Mouse (Mus musculus) embryonic facial prominence, embryonic 14.5 days (tissue): ENCODE data around the gene Kctd13. TPM values are rescaled to one million over a fixed set of nuclear protein-coding genes. Genes with fewer than 3 reads are reported as not detected.
A peak's percentile ranks its signal among the peaks of the same experiment; 100 is the strongest.

Experiments used
- ATAC-seq: fragments of 200-750 bp; cut with Nextera tagmentation; 2 replicates; pipeline ENCODE4 v1.8.0; 2017; ENCODE audit warnings: low read depth, moderate number of reproducible peaks, moderate TSS enrichment
- DNase-seq: peaks from one replicate; pipeline ENCODE4 v3.0.0-alpha.2; 2015; ENCODE audit warnings: low spot score
- H3K27ac ChIP-seq: fragments of 300-500 bp; sonication (generic); replicated peaks from 2 replicates; pipeline ENCODE4 v1.5.1; 2014; ENCODE audit warnings: low read depth, mild to moderate bottlenecking, low read length, moderate library complexity
- H3K27me3 ChIP-seq: fragments of 300-500 bp; sonication (generic); replicated peaks from 2 replicates; pipeline ENCODE4 v1.6.1; 2014; ENCODE audit warnings: low read length; ENCODE audit not compliant: control insufficient read depth, insufficient read depth
- H3K36me3 ChIP-seq: fragments of 300-500 bp; sonication (generic); 2 replicates; pipeline ENCODE4 v1.6.1; 2014; ENCODE audit warnings: low read length, mixed read lengths; ENCODE audit not compliant: control insufficient read depth, insufficient read depth
- H3K4me1 ChIP-seq: fragments of 300-500 bp; sonication (generic); 2 replicates; pipeline ENCODE4 v1.6.1; 2014; ENCODE audit warnings: antibody characterized with exemption, low read length; ENCODE audit not compliant: control insufficient read depth, insufficient read depth
- H3K4me2 ChIP-seq: fragments of 300-500 bp; sonication (generic); 2 replicates; pipeline ENCODE4 v1.6.1; 2014; ENCODE audit warnings: low read depth, mild to moderate bottlenecking, low read length, moderate library complexity, mixed read lengths
- H3K4me3 ChIP-seq: fragments of 300-500 bp; sonication (generic); 2 replicates; pipeline ENCODE4 v1.5.1; 2014; ENCODE audit warnings: low read depth, mild to moderate bottlenecking, low read length
- H3K9ac ChIP-seq: fragments of 300-500 bp; sonication (generic); 2 replicates; pipeline ENCODE4 v1.6.1; 2014; ENCODE audit warnings: low read depth, mild to moderate bottlenecking, low read length, moderate library complexity, mixed read lengths
- H3K9me3 ChIP-seq: fragments of 300-500 bp; sonication (generic); 2 replicates; pipeline ENCODE4 v1.6.1; 2016; ENCODE audit warnings: low read length; ENCODE audit not compliant: control insufficient read depth
- WGBS: fragments of 180-500 bp; shearing (Covaris S2); extraction: QIAGEN DNeasy Blood & Tissue Kit; methylation state at CpG from one replicate; pipeline ENCODE4 v1.1.7; 2014; 5-methylcytosine and 5-hydroxymethylcytosine counted together
- polyA plus RNA-seq: library from polyadenylated mRNA; unstranded; fragments of >200 nt; fragmentation: Nextera tagmentation; extraction: Ambion mirVana; gene quantifications from 2 replicates; pipeline ENCODE4 v1.2.1, GENCODE M21; 2014

Kctd13 gene
- 13.7 and 16.8 TPM in 2 replicates for polyA plus RNA-seq

- WGBS = 3% methylated on average over 50 of the region's 56 CpGs
- Histone ChIP-seq H3K4me2 (peak within 1 kb of the TSS; percentile 91), H3K4me1 (peaks cover 10% of the 10 kb centered on the region), H3K27ac (no peak within 1 kb of the TSS; the same call in 1 of the 2 replicates), H3K27me3 (no peaks in the 10 kb centered on the region), H3K9me3 (no peaks in the 10 kb centered on the region), H3K9ac (peak within 1 kb of the TSS; percentile 74), H3K4me3 (peak within 1 kb of the TSS; percentile 63), H3K36me3 (peaks cover 24% of the 10 kb centered on the region)
- ATAC-seq (peak; percentile 97), DNase-seq (peak; percentile 94)
Measured at GRCm38 (mm10) chr7:126928384-126929037, at the start of gene Kctd13. Gene Kctd13 (plus strand): TSS chr7:126928879.

- no peak for ATAC-seq
- H3K36me3 ChIP-seq = peaks cover 46% of the 10 kb centered on the region
- no peak overlapping the region for H3K27ac ChIP-seq
- H3K4me1 ChIP-seq = peaks cover 24% of the 10 kb centered on the region
- H3K9ac ChIP-seq = peak overlapping the region; percentile 35
- no peaks in the 10 kb centered on the region for H3K9me3 ChIP-seq
- H3K27me3 ChIP-seq = no peaks in the 10 kb centered on the region
- WGBS = 76% methylated on average over 6 of the region's 6 CpGs
- H3K4me2 ChIP-seq = peak overlapping the region; percentile 94; the same call in 1 of the 2 replicates
- H3K4me3 ChIP-seq = no peak overlapping the region
- DNase-seq = no peak
Measured at GRCm38 (mm10) chr7:126881040-126881439, 47.6 kb upstream of the Kctd13 start.

- Histone ChIP-seq H3K27me3 (no peaks in the 10 kb centered on the region), H3K4me3 (peak overlapping the region; percentile 73), H3K27ac (peak overlapping the region; percentile 90), H3K4me1 (peaks cover 24% of the 10 kb centered on the region), H3K4me2 (peak overlapping the region; percentile 94), H3K36me3 (peaks cover 22% of the 10 kb centered on the region), H3K9me3 (no peaks in the 10 kb centered on the region), H3K9ac (peak overlapping the region; percentile 83)
- no peak for DNase-seq
- under 1% methylated on average over 10 of the region's 15 CpGs for WGBS
- ATAC-seq = no peak
Measured at GRCm38 (mm10) chr7:126883731-126884181, 44.9 kb upstream of the Kctd13 start.

GRCm38 (mm10) chr7:126884286-126885164, 44.2 kb upstream of the Kctd13 start, which contains the start of gene Taok2:
Gene Taok2 (minus strand): TSS chr7:126884703.
- peak within 1 kb of the TSS; percentile 73 for H3K4me3 ChIP-seq
- DNase-seq (peak; percentile 99), ATAC-seq (peak; percentile 99)
- H3K36me3 ChIP-seq = peaks cover 14% of the 10 kb centered on the region
- H3K4me2 ChIP-seq = peak within 1 kb of the TSS; percentile 94
- H3K9me3 ChIP-seq = no peaks in the 10 kb centered on the region
- H3K9ac ChIP-seq = peak within 1 kb of the TSS; percentile 83
- H3K27me3 ChIP-seq = no peaks in the 10 kb centered on the region
- H3K27ac ChIP-seq = peak within 1 kb of the TSS; percentile 90
- WGBS = under 1% methylated on average over 55 of the region's 56 CpGs
- peaks cover 24% of the 10 kb centered on the region for H3K4me1 ChIP-seq

GRCm38 (mm10) chr7:126887281-126887680, 41.4 kb upstream of the Kctd13 start:
- ATAC-seq = no peak
- Histone ChIP-seq H3K4me1 (peaks cover 10% of the 10 kb centered on the region), H3K4me3 (no peak overlapping the region), H3K9me3 (no peaks in the 10 kb centered on the region), H3K36me3 (peaks cover 13% of the 10 kb centered on the region), H3K27ac (no peak overlapping the region), H3K9ac (no peak overlapping the region), H3K4me2 (no peak overlapping the region), H3K27me3 (no peaks in the 10 kb centered on the region)
- 70% methylated on average over 5 of the region's 5 CpGs for WGBS
- no peak for DNase-seq

GRCm38 (mm10) chr7:126888852-126889251, 39.8 kb upstream of the Kctd13 start:
- Histone ChIP-seq H3K27me3 (no peaks in the 10 kb centered on the region), H3K4me3 (no peak overlapping the region), H3K9ac (no peak overlapping the region), H3K36me3 (peaks cover 13% of the 10 kb centered on the region), H3K4me2 (no peak overlapping the region), H3K27ac (no peak overlapping the region), H3K4me1 (no peaks in the 10 kb centered on the region), H3K9me3 (no peaks in the 10 kb centered on the region)
- WGBS = 49% methylated on average over 7 of the region's 7 CpGs
- ATAC-seq = no peak
- no peak for DNase-seq

- 73% methylated on average over 5 of the region's 5 CpGs for WGBS
- Histone ChIP-seq H3K4me1 (peaks cover 10% of the 10 kb centered on the region; the same call in 1 of the 2 replicates), H3K36me3 (peaks cover under 1% of the 10 kb centered on the region; the same call in 1 of the 2 replicates), H3K9ac (no peak overlapping the region; the same call in 1 of the 2 replicates), H3K9me3 (no peaks in the 10 kb centered on the region), H3K4me3 (no peak overlapping the region), H3K27me3 (no peaks in the 10 kb centered on the region), H3K27ac (no peak overlapping the region; the same call in 1 of the 2 replicates), H3K4me2 (peak overlapping the region; percentile 74)
- no peak for ATAC-seq
- no peak for DNase-seq
Measured at GRCm38 (mm10) chr7:126896912-126897311, 31.8 kb upstream of the Kctd13 start.

- H3K27ac ChIP-seq = peak overlapping the region; percentile 58; the same call in 1 of the 2 replicates
- DNase-seq = peak; percentile 35
- no peaks in the 10 kb centered on the region for H3K9me3 ChIP-seq
- H3K9ac ChIP-seq = peak overlapping the region; percentile 72
- peak; percentile 38; the same call in 1 of the 2 replicates for ATAC-seq
- H3K4me2 ChIP-seq = peak overlapping the region; percentile 74
- H3K4me3 ChIP-seq = peak overlapping the region; percentile 56
- 27% methylated on average over 11 of the region's 16 CpGs for WGBS
- H3K27me3 ChIP-seq = no peaks in the 10 kb centered on the region
- H3K36me3 ChIP-seq = no peaks in the 10 kb centered on the region
- peaks cover 10% of the 10 kb centered on the region; the same call in 1 of the 2 replicates for H3K4me1 ChIP-seq
Measured at GRCm38 (mm10) chr7:126897390-126898101, 31.1 kb upstream of the Kctd13 start.
